Mouse (Mus musculus): ENCODE measurements around the gene Msh4.
A peak's percentile ranks its signal among the peaks of the same experiment; 100 is the strongest.
"Not testable (repeated sequence)": the region's sequence is repeated elsewhere in the genome, so short reads cannot be mapped to it uniquely, and the experiment has no call there.

Gene Msh4

GRCm38 (mm10) chr3:153910489-153910888 is 4.6 kb upstream of the Msh4 start:
- no peak for DNase-seq

- DNase-seq: no peak
Observed at GRCm38 (mm10) chr3:153908919-153909318, 3.0 kb upstream of the Msh4 start.

DNA sequence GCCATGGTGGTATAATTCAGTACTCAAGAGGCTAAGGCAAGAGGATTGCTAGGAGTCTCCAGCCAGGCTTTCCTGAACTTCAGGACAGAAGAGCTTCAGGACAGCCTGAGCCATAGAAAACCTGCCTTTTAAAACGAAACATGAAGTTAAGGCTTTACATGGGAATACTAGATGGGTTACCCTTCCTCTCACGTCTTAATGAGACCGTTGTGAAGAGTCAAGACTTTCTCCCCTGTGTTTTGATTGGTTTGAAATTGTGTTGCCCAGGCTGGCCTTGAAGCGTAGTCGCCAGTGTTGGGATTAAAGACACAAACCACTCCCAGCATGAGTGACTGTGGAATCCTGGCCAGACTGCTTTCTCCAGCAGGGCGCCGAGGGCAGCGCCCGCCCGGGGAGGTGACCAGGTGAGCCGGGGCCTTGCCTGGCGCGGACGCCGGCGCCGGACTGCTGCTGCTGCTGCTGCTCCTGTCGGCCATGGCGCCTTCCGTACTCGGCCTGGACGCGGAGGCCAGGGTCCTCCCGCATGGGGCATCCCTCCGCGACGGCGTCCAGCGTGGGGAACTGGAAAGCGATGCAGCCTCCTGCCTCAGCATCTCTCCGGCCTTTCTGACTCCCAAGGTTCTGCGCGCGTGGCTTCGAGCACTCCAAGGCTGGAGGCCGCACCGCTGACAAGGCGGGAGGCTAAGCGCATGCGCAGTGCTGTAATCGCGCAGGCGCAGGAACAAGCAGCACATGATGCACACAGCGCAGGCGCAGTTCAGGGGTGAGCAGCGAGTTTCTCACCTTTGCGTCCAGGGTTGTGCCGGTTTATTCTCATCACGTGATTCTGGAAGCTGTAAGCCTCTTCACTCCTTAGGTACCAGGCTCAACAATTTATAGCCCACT is 445 bp downstream of the Msh4 start:
- no peak for DNase-seq

GRCm38 (mm10) chr3:153904586-153904985 is 1.4 kb downstream of the Msh4 start:
- peak; percentile 51 for DNase-seq

DNA sequence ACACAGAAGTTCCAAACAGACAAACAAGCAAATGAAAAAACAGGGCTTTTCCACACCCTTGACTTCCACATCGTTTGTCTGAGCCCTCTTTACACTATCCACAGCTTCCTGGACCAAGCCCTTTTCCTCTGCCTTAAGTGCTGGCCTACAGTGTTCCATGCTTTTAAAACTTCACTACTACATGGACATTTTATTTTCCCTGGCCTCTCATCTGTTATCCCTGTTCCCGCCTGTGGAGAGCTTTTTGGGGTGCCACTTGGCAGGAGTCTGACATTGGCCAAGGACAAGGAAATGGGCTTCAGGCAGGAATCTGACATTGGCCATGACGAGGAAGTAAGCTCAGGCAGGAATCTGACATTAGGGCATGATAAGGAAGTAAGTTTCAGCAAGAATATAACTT is 3.3 kb downstream of the Msh4 start:
- DNase-seq: no peak

DNA sequence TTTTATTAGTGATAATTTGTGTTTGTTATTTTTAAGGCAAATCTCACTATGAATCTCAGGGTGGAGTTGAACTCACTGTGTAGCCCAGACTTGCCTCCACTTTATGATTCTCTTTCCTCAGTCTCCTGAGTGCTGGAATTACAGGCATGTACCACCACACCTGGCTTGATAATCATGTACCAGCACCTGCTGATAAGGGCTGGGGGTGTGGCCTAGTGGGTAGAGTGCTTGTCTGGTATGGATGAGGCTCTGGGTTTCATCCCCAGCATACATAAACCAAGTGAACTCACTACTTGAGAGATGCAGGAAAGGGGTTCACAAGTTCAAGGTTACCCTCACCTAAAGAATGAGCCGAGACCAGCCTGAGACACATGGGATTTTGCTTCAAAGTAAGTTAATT is 4.0 kb downstream of the Msh4 start:
- DNase-seq: no peak

DNA sequence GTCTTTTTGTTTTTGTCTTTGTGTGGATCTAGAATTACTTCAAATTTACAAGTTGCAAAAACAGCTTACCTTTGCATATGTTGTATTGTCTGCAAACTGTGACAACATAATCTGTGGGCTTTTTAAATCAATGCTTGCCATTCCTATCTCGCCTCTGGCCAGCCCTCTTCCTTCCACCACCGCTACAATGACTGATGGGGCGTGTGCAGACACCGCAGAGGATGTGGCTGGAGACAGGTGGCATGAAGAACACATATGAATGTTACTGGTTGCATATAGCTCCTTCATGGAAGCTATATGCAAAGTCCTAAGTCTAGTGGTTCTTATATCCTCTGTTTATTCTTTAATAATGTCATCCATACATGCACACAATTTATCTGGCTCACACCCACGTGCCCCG is 8.7 kb downstream of the Msh4 start:
- no peak for DNase-seq

- no peak for DNase-seq
Observed at GRCm38 (mm10) chr3:153895454-153895853, 10.5 kb downstream of the Msh4 start.

DNA sequence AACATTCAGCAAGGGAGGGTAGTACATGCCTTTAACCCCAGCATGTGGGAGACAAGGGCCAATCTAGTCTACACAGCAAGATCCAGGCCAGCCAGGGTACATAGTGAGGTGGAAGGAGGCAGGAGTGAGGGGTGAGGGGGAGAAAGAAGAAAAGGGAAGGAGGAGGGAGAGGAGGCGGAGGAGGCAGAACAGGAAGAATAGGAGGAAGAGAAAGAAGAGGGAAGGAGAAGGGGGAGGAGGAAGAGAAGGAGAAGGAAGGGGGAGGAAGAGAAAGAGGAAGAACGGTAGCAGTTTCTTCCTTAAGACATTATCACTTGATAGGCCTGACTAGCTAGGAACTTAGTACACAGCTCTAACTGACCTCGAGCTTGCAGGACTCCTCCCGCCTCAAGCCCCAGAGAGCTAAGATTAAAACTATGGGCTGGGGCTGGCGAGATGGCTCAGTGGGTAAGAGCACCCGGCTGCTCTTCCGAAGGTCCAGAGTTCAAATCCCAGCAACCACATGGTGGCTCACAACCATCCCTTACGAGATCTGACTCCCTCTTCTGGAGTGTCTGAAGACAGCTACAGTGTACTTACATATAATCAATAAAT is 16.7 kb downstream of the Msh4 start:
- no peak for DNase-seq

- no peak for DNase-seq
Observed at GRCm38 (mm10) chr3:153888141-153888540, 17.8 kb downstream of the Msh4 start.

GRCm38 (mm10) chr3:153886296-153886695 is 19.6 kb downstream of the Msh4 start:
- DNase-seq: no peak

- DNase-seq: no peak
Observed at GRCm38 (mm10) chr3:153871396-153871795, 34.5 kb downstream of the Msh4 start.

DNA sequence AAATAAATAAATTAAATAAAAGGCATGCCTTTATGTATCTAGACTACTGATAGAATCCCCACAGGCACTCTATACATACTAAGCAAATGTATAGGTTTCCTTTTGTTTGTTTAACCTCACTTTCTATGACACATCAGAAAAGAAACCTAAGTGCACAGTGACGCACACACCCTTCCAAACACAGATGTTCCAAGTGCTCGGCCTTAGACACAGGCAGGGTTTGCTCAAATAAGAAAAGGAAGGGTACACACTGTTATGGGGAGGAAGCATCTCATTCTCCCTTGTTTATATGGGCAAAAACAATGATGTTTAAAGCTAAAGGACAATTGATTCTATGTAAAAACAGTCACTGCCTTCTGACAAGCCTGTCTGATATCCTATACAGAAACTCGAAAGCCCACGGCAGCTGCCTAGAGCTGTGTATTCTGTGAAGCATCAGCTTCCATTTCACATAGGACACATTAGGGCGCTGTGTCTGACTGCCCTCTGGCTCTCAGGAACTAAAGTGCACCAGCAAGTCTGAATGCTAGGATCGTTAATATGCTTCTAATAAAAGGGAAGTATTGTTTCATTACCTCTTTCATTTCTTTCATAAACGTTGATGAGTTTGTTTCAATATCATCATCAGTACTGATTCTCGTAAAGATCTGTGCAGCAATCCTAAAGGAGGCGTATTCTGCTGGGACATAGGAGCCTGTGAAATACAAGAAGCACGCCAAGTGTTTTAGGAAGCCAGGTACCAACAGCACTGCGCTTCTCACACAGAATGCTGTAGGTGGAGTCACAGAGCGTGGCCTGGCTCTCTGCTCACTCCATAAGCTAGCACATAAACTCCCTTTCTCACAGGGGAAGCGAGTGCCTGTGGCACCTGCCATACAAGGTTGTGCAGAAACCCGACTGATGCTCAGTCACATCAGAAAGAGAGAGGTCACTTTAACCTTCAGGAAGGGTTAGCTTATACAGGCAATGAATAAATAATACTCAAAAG is 38.5 kb downstream of the Msh4 start:
- DNase-seq: peak; percentile 4

DNA sequence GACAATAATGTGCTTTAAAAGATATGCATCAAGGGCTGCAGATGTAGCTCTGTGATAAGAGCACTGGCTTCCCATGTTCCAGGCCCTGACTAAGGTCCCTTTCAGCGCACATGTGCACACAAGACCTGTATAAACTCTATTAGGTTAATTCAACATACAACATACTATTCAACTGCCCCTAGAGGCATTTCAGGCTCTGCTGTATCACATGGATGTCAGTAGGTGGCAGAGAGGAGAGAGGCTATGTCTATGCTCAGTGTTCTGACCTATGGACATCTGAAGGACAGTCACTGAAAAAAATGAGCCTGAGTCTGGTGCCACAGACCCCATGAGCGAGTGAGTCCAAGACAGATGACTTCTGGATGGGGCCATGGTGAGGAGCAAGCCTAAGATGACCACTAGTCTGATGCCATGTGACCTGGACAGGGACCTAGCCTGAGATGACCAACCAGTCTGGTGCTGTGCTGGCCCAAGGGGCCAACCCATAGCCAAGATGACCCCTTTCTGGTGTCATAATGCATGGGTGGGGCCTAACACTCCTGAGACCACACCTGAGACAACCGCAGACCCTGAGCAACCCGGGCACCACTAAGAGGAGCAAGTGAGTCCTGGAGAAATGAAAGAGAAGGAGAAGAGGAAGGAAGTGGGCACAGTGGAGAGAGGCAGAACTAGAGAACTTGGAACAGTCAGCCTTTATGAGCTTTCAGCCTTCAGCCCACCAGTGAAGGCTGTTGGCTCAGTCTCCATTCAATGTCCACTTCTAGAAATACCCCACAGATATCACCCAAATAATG is 41.1 kb downstream of the Msh4 start:
- DNase-seq: no peak

DNA sequence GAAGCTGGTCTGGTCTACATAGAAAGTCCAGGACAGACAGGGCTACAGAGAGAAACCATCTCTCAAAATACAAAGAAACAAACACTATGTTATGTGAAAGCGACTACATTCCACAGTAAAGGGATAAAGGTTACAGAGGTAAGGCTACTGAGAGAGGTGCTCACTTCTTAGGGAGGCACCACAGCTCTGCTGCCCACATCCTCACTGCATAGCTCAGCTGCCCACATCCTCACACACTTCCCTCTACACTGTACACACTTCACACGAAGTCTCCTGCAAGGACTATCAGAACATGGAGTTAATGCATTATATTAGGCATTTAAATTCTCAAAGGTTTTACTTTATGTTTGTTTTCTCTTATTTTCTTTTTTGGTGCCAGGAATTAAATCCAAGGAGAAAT is 42.1 kb downstream of the Msh4 start:
- no peak for DNase-seq

GRCm38 (mm10) chr3:153860392-153860791 is 45.5 kb downstream of the Msh4 start:
- not testable (repeated sequence) for DNase-seq

DNA sequence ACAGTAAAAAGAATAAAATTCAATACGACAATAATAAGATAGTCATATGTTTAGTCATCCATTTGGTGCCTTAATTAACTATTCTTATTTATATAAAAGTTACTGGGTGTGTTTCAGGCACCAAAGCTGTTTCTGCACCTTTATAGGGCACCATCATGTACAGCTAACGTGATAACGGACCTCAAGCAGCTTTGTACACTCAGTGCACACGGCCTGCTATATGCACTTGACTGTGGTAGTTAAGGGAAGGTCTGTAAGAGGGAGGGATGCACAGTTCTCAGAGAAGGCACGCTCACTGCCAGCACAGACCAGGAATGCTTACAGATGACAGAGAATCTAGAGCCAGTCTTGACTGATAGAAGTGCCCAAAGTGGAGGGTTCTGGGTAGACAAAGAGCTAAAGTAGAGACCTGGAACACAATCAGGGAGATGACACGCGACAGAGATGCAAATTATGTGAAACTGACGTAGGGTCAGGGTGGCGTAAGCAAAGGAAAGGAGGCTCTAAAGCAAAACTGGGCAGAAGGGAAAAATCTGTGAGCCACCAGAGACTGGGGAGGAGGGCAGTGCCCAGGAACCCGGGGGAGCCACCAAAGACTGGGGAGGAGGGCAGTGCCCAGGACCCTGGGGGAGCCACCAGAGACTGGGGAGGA is 47.5 kb downstream of the Msh4 start:
- DNase-seq: no peak

- DNase-seq: no peak
Observed at GRCm38 (mm10) chr3:153852266-153852665, 53.7 kb downstream of the Msh4 start.

GRCm38 (mm10) chr3:153850759-153851158 is 55.2 kb downstream of the Msh4 start:
- DNase-seq: no peak

DNA sequence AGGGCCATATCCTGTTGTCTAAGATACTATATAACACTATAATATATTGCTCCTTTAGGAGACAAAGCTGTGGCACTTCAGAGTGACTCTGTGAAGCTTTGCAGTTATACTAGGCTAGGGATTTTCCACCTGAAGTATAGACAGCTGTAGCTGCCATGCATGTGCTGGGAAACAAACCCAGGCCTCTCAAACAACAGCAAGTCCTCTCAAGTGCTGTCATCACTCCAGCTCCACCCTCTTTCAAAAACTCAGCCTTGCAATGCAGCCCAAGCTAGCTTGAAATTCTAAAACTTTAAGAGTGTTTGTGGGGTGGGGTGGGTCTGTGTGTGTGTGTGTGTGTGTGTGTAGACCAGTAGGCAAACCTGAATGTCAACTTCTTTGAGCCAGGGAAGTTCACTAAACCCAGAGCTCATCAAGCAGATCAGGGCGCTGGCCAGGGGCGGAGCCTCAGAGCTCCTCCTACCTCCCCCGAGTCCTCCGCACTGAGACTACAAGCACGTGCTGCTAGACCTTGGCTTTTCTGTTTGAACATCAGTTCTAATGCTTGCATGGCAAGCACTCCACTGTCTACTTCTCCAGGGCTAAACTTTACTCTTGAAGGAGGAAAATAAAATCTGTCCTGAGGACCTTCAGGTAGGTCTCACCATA is 56.4 kb downstream of the Msh4 start:
- no peak for DNase-seq

GRCm38 (mm10) chr3:153847207-153847733 is 58.7 kb downstream of the Msh4 start:
- DNase-seq: no peak
